Mouse (Mus musculus): ENCODE data around the gene Hsp90b1. TPM values are rescaled to one million over a fixed set of nuclear protein-coding genes. Genes with fewer than 3 reads are reported as not detected.

Gene Hsp90b1
- polyA plus RNA-seq (2014; fragmentation: Nextera tagmentation; extraction: Ambion mirVana), result 437 and 516 TPM in 2 replicates

DNA sequence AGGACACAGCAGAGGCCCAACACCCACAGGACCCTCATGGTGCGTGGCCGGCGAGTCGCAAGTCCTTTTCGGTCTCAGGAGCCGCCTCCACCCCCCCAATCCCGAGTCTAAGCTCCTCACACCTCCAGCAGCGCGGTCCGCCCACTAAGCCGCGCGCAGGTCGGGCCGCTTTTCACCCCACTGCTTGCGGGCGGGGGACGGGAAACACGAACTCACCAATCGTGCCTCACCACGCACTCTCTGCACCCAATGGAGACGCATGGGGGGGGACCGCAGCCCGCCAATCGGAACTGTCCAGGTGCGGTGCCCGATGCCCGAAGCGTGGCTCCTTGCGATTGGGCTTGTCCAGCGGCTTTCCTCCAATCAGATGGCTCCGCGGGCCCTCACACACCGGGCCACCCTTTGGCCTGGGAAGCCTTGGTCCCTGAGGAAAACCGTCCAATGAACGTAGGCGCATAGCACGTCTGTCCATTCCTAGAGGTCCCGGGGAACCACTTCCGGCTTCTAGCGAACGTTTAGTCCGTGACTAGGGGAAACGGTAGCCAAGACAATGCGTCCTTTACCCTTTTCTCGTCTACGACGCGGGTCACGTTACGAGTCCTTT is at the start of gene Hsp90b1, which contains the start of gene Ttc41:
Gene Hsp90b1 (minus strand): TSS at position 192 of the 604 bp plus-strand sequence.
Gene Ttc41 (plus strand): TSS at position 494 of the 604 bp plus-strand sequence.
- Histone ChIP-seq H3K9me3 (ENCODE audit: control insufficient read depth, low read depth, low read length) (no peaks in the 10 kb centered on the region), H3K4me3 (ENCODE audit: low read depth, low read length) (peak within 1 kb of the TSS; percentile 98), H3K4me2 (replicated peaks; ENCODE audit: low read depth, low read length) (peak within 1 kb of the TSS; percentile 95), H3K9ac (replicated peaks; ENCODE audit: low read depth, low read length) (peak within 1 kb of the TSS; percentile 94), H3K27me3 (ENCODE audit: control insufficient read depth, insufficient read depth, low read length) (no peaks in the 10 kb centered on the region), H3K36me3 (ENCODE audit: control insufficient read depth, insufficient read depth, low read length) (peaks cover 27% of the 10 kb centered on the region), H3K4me1 (ENCODE audit: control insufficient read depth, insufficient read depth, low read length) (peaks cover 23% of the 10 kb centered on the region), H3K27ac (ENCODE audit: low read length) (peak within 1 kb of the TSS; percentile 85)
- under 1% methylated on average over 51 of the region's 51 CpGs for WGBS
- ATAC-seq (ENCODE audit: insufficient number of reproducible peaks, insufficient read depth, low FRiP score, low read depth), result peak; percentile 97

DNA sequence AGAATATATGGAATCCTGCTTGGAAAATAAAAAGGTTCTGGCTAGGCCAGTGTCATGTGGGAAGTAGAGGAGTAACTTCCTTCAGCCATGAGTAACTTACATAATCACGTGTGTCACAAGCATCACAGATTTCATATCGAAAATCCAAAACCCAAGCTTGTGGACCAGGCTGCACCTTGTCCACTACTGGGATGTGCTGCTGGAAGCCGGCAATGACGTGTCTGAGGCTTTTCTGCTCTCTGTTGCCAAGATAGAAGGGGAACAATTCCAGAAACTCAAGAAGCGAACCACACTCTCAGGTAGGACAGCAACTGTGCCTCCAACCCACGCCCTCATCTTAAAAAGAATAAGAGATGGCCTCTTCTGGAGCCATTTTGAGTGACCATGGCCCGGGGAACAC is 39.0 kb upstream of the Hsp90b1 start:
- Histone ChIP-seq H3K4me1 (ENCODE audit: control insufficient read depth, insufficient read depth, low read length) (no peaks in the 10 kb centered on the region), H3K9ac (replicated peaks; ENCODE audit: low read depth, low read length) (no peak overlapping the region), H3K27me3 (ENCODE audit: control insufficient read depth, insufficient read depth, low read length) (no peaks in the 10 kb centered on the region), H3K9me3 (ENCODE audit: control insufficient read depth, low read depth, low read length) (no peaks in the 10 kb centered on the region), H3K27ac (ENCODE audit: low read length) (no peak overlapping the region), H3K36me3 (ENCODE audit: control insufficient read depth, insufficient read depth, low read length) (no peaks in the 10 kb centered on the region), H3K4me2 (replicated peaks; ENCODE audit: low read depth, low read length) (no peak overlapping the region), H3K4me3 (ENCODE audit: low read depth, low read length) (no peak overlapping the region)
- 90% methylated on average over 7 of the region's 7 CpGs for WGBS
- ATAC-seq (ENCODE audit: insufficient number of reproducible peaks, insufficient read depth, low FRiP score, low read depth), result no peak

DNA sequence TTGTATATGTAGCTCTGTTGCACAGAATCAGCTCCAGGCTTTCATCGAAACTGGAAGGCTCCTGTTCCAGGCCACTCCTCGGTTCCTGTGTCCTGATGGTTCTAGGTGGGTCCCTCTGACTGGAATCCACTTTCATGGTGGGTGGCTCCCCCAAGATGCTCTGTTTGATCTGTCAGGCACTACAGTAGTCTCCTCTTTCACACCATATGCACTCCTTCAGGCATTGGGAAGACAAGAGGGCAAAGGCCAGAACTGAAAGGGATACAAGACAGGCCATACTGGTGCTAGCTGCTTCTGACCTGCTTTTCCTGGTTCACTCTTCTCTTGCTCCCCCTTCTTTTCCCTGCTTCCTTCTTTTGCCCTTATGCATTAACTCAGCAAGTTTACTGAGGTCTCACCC is 37.6 kb upstream of the Hsp90b1 start:
- ATAC-seq (ENCODE audit: insufficient number of reproducible peaks, insufficient read depth, low FRiP score, low read depth), result no peak
- Histone ChIP-seq H3K4me1 (ENCODE audit: control insufficient read depth, insufficient read depth, low read length) (no peaks in the 10 kb centered on the region), H3K27ac (ENCODE audit: low read length) (no peak overlapping the region), H3K4me3 (ENCODE audit: low read depth, low read length) (no peak overlapping the region), H3K9ac (replicated peaks; ENCODE audit: low read depth, low read length) (no peak overlapping the region), H3K4me2 (replicated peaks; ENCODE audit: low read depth, low read length) (no peak overlapping the region), H3K36me3 (ENCODE audit: control insufficient read depth, insufficient read depth, low read length) (no peaks in the 10 kb centered on the region), H3K9me3 (ENCODE audit: control insufficient read depth, low read depth, low read length) (no peaks in the 10 kb centered on the region), H3K27me3 (ENCODE audit: control insufficient read depth, insufficient read depth, low read length) (no peaks in the 10 kb centered on the region)
- 85% methylated on average over 2 of the region's 2 CpGs for WGBS

DNA sequence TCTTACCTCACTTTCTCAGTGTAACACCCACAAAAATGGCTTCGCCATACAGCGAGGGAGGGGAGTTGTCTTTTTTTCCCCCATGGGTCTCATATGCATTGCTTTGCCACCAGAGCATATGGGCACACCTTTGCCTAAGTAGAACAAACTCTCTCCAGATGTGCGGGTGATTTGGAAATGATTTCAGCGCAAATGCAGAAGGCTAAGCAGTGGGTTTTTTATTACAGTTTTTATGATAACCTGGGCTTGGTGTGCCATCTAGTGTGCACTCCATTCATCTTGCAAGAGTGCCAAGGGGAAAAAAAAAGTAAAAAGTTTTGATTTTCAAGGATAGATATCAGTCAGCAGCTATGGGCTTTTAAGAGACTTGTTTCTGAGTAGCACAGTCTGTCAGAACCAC is 29.7 kb upstream of the Hsp90b1 start:
- Histone ChIP-seq H3K4me3 (ENCODE audit: low read depth, low read length) (no peak overlapping the region), H3K4me1 (ENCODE audit: control insufficient read depth, insufficient read depth, low read length) (no peaks in the 10 kb centered on the region), H3K27me3 (ENCODE audit: control insufficient read depth, insufficient read depth, low read length) (no peaks in the 10 kb centered on the region), H3K9me3 (ENCODE audit: control insufficient read depth, low read depth, low read length) (no peaks in the 10 kb centered on the region), H3K27ac (ENCODE audit: low read length) (no peak overlapping the region), H3K4me2 (replicated peaks; ENCODE audit: low read depth, low read length) (no peak overlapping the region), H3K36me3 (ENCODE audit: control insufficient read depth, insufficient read depth, low read length) (no peaks in the 10 kb centered on the region), H3K9ac (replicated peaks; ENCODE audit: low read depth, low read length) (no peak overlapping the region)
- 83% methylated on average over 4 of the region's 4 CpGs for WGBS
- no peak for ATAC-seq (ENCODE audit: insufficient number of reproducible peaks, insufficient read depth, low FRiP score, low read depth)

DNA sequence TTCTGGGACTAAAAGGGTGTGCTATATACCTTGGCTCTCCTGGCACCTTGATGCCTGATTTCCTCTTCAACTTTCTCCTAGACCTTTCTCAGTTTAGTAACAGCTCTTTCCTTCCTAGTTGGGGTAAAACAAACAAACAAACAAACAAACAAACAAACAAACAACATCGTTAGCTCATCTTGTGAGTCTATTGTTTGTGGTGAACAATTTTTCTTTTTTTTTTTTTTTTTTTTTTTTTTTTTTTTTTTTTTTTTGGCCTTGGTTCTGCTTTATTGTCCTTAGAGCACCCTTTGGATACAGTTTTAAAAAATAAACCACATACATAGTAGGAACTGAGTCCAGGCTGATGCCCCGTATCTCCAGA is 26.2 kb upstream of the Hsp90b1 start:
- WGBS, result 35% methylated on average over 2 of the region's 2 CpGs
- H3K9ac ChIP-seq (replicated peaks; ENCODE audit: low read depth, low read length), result no peak overlapping the region
- no peak for ATAC-seq (ENCODE audit: insufficient number of reproducible peaks, insufficient read depth, low FRiP score, low read depth)
- H3K4me3 ChIP-seq (ENCODE audit: low read depth, low read length), result no peak overlapping the region
- no peaks in the 10 kb centered on the region for H3K9me3 ChIP-seq (ENCODE audit: control insufficient read depth, low read depth, low read length)
- no peak overlapping the region for H3K27ac ChIP-seq (ENCODE audit: low read length)
- no peaks in the 10 kb centered on the region for H3K36me3 ChIP-seq (ENCODE audit: control insufficient read depth, insufficient read depth, low read length)
- no peak overlapping the region for H3K4me2 ChIP-seq (replicated peaks; ENCODE audit: low read depth, low read length)
- H3K4me1 ChIP-seq (ENCODE audit: control insufficient read depth, insufficient read depth, low read length), result peaks cover 9% of the 10 kb centered on the region
- H3K27me3 ChIP-seq (ENCODE audit: control insufficient read depth, insufficient read depth, low read length), result no peaks in the 10 kb centered on the region

DNA sequence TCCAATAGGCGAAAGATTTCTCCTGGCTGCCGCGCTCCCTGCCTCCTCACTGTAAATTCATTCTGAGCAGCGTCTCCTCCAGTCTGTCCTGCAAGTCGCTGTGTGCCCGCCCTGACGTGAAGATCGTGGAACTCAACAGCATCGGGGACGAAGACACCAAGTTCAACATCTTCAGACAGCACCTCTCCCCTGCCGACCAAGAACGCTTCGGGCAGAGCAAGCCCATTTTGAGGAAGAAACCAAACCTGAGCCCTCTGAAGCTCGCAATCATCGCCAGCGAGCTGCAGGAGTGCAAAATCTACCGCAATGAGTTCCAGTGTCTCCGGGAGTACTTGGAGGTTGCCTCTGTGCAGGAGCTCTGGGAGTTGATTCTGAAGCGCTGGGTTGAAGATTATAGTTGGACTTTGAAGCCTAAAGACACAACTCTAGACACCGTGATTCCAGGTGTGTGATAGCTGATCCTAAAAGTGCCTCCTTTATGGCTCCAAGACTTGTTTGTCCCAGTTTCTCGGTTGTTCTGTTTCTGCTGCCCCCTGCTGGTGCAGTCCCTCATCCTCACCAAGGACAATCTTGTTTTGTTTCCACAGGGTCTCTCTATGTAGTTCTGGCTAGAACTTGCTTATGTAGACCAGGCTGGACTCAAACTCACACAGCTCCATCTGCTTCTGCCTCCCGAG is 25.7 kb upstream of the Hsp90b1 start:
- 8% methylated on average over 22 of the region's 22 CpGs for WGBS
- Histone ChIP-seq H3K4me1 (ENCODE audit: control insufficient read depth, insufficient read depth, low read length) (peaks cover 9% of the 10 kb centered on the region), H3K9ac (replicated peaks; ENCODE audit: low read depth, low read length) (peak overlapping the region; percentile 43)

DNA sequence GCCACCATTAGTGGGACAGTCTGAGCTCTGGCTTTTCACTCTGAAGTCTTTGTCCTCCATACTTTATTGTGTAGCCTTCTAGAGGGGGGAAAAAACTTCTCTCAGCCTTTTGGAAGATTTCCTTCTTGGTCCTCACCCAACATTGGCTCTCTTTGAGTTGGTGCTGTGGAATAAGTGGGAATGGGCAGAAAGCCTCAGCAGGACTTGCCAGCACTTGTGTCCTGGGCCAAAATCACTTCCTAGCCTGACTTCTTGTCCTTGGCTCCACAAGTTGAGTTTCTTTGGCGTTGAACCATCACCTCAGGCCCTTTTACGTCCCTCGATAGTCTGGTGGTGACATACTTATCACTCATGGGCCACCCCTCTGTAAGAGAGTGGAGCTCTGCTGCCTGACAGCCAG is 22.9 kb upstream of the Hsp90b1 start:
- no peak overlapping the region for H3K4me2 ChIP-seq (replicated peaks; ENCODE audit: low read depth, low read length)
- H3K9ac ChIP-seq (replicated peaks; ENCODE audit: low read depth, low read length), result no peak overlapping the region
- no peak overlapping the region for H3K27ac ChIP-seq (ENCODE audit: low read length)
- peaks cover 9% of the 10 kb centered on the region for H3K4me1 ChIP-seq (ENCODE audit: control insufficient read depth, insufficient read depth, low read length)
- WGBS, result 92% methylated on average over 3 of the region's 3 CpGs
- no peaks in the 10 kb centered on the region for H3K9me3 ChIP-seq (ENCODE audit: control insufficient read depth, low read depth, low read length)
- ATAC-seq (ENCODE audit: insufficient number of reproducible peaks, insufficient read depth, low FRiP score, low read depth), result no peak
- H3K36me3 ChIP-seq (ENCODE audit: control insufficient read depth, insufficient read depth, low read length), result no peaks in the 10 kb centered on the region
- H3K27me3 ChIP-seq (ENCODE audit: control insufficient read depth, insufficient read depth, low read length), result no peaks in the 10 kb centered on the region
- no peak overlapping the region for H3K4me3 ChIP-seq (ENCODE audit: low read depth, low read length)

More for the DNA sequence above, 25.7 kb upstream of the Hsp90b1 start:
- Histone ChIP-seq H3K27me3 (ENCODE audit: control insufficient read depth, insufficient read depth, low read length) (no peaks in the 10 kb centered on the region), H3K4me3 (ENCODE audit: low read depth, low read length) (peak overlapping the region; percentile 35), H3K4me2 (replicated peaks; ENCODE audit: low read depth, low read length) (peak overlapping the region; percentile 59), H3K9me3 (ENCODE audit: control insufficient read depth, low read depth, low read length) (no peaks in the 10 kb centered on the region), H3K27ac (ENCODE audit: low read length) (0 out of 2 replicates have a peak overlapping the region, but pooled peaks have one; percentile 7), H3K36me3 (ENCODE audit: control insufficient read depth, insufficient read depth, low read length) (no peaks in the 10 kb centered on the region)
- ATAC-seq (ENCODE audit: insufficient number of reproducible peaks, insufficient read depth, low FRiP score, low read depth), result 0 out of 2 replicates have a peak, but pooled peaks have one; percentile 21

DNA sequence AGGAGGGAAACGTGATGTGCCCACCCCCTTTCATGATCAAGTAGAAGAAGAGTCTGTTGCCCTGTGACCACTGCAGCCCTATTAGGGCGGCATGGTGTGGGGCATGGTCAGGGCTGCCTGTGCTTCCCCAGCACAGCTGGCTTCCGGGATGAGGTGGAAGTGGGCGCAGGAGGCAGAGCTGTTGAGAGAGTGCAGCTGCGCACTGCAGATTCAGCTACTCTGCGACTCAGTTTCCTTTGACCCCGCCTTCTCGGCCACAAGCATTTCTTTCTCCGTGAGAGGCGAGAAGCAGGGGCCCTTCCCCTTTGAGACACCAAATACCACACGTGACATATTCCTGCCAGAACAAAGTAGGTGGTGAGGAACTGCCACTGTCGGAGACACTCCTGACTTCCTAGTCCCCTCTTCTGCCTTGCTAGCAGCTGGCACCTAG is 22.3 kb upstream of the Hsp90b1 start:
- H3K9ac ChIP-seq (replicated peaks; ENCODE audit: low read depth, low read length), result 0 out of 2 replicates have a peak overlapping the region, but pooled peaks have one; percentile 21
- 2% methylated on average over 12 of the region's 12 CpGs for WGBS

More for the DNA sequence above, 22.3 kb upstream of the Hsp90b1 start:
- Histone ChIP-seq H3K9me3 (ENCODE audit: control insufficient read depth, low read depth, low read length) (no peaks in the 10 kb centered on the region), H3K27ac (ENCODE audit: low read length) (peak overlapping the region; percentile 6; the same call in 1 of the 2 replicates), H3K27me3 (ENCODE audit: control insufficient read depth, insufficient read depth, low read length) (no peaks in the 10 kb centered on the region), H3K4me3 (ENCODE audit: low read depth, low read length) (peak overlapping the region; percentile 17; the same call in 1 of the 2 replicates), H3K4me1 (ENCODE audit: control insufficient read depth, insufficient read depth, low read length) (peaks cover 9% of the 10 kb centered on the region), H3K4me2 (replicated peaks; ENCODE audit: low read depth, low read length) (peak overlapping the region; percentile 59), H3K36me3 (ENCODE audit: control insufficient read depth, insufficient read depth, low read length) (no peaks in the 10 kb centered on the region)
- ATAC-seq (ENCODE audit: insufficient number of reproducible peaks, insufficient read depth, low FRiP score, low read depth), result peak; percentile 72

Data from stomach, embryonic 14.5 days (tissue).